Mouse (Mus musculus) lung, embryonic 15.5 days (tissue): ENCODE measurements at regions not wholly inside any gene's neighbourhood (a gene's known extent, or its start where the extent isn't known, plus 50 kb on each side); places are given as distances from the start of the nearest gene placed in this dataset.

Source experiments
- ATAC-seq: fragments of 200-750 bp; cut with Nextera tagmentation; 2 replicates; pipeline ENCODE4 v1.8.0; 2017; ENCODE audit warnings: moderate number of reproducible peaks, borderline replicate concordance; ENCODE audit not compliant: low FRiP score, low TSS enrichment; ENCODE audit errors: extremely low read depth
- H3K27ac ChIP-seq: fragments of 300-500 bp; sonication (generic); 2 replicates; pipeline ENCODE4 v1.5.1; 2015; ENCODE audit warnings: moderate library complexity, mild to moderate bottlenecking, inconsistent platforms
- H3K27me3 ChIP-seq: fragments of 300-500 bp; sonication (generic); 2 replicates; pipeline ENCODE4 v1.6.1; 2015; ENCODE audit warnings: inconsistent platforms
- H3K36me3 ChIP-seq: fragments of 300-500 bp; sonication (generic); 2 replicates; pipeline ENCODE4 v1.6.1; 2015; ENCODE audit warnings: inconsistent platforms
- H3K4me1 ChIP-seq: fragments of 300-500 bp; sonication (generic); 2 replicates; pipeline ENCODE4 v1.6.1; 2015; ENCODE audit warnings: inconsistent platforms
- H3K4me2 ChIP-seq: fragments of 300-500 bp; sonication (generic); 2 replicates; pipeline ENCODE4 v1.6.1; 2015; ENCODE audit warnings: inconsistent platforms, mild to moderate bottlenecking, moderate library complexity
- H3K4me3 ChIP-seq: fragments of 300-500 bp; sonication (generic); 2 replicates; pipeline ENCODE4 v1.5.1; 2015; ENCODE audit warnings: mild to moderate bottlenecking, inconsistent platforms
- H3K9ac ChIP-seq: fragments of 300-500 bp; sonication (generic); 2 replicates; pipeline ENCODE4 v1.6.1; 2015; ENCODE audit warnings: inconsistent platforms
- H3K9me3 ChIP-seq: fragments of 300-500 bp; sonication (generic); 2 replicates; pipeline ENCODE4 v1.6.1; 2016; ENCODE audit warnings: inconsistent platforms
- WGBS: fragments of 180-500 bp; shearing (Covaris S2); methylation state at CpG from one replicate; pipeline ENCODE4 v1.1.7; 2015; 5-methylcytosine and 5-hydroxymethylcytosine counted together

GRCm38 (mm10) chr5:149356970-149357369 is 54.6 kb upstream of the Medag start:
- no peak overlapping the region for H3K4me2 ChIP-seq
- H3K4me3 ChIP-seq = no peak overlapping the region
- no peak overlapping the region for H3K27ac ChIP-seq
- peaks cover 35% of the 10 kb centered on the region for H3K4me1 ChIP-seq
- WGBS = 82% methylated on average over 1 of the region's 1 CpGs
- no peak for ATAC-seq
- H3K9ac ChIP-seq = no peak overlapping the region
- peaks cover 5% of the 10 kb centered on the region for H3K9me3 ChIP-seq
- no peaks in the 10 kb centered on the region for H3K27me3 ChIP-seq
- no peaks in the 10 kb centered on the region for H3K36me3 ChIP-seq
